Mouse (Mus musculus) left cerebral cortex, postnatal 10 days (tissue): ENCODE data around the gene Nrp1. TPM values are rescaled to one million over a fixed set of nuclear protein-coding genes. Genes with fewer than 3 reads are reported as not detected.

Experiments
- DNase-seq, 2 experiments: peaks; one replicate each; pipeline ENCODE4 v3.0.0; 2021 to 2022; ENCODE audit warnings: low spot score in 2 of 2, mixed read lengths in 1 of 2; ENCODE audit errors: extremely low spot score in 1 of 2
- intact Hi-C: fragments of 180-260 bp; cut with DNase I; formaldehyde crosslinking; loops from one replicate; pipeline ENCODE4 v1.15.1; 2025
- total RNA-seq, 2 experiments: library from RNA; stranded (reverse); gene quantifications; 2 replicates each; pipeline ENCODE4 v1.2.3; 2021

Gene Nrp1
- 10 to 100 TPM; 33.7 to 35.3 TPM for total RNA-seq

DNA sequence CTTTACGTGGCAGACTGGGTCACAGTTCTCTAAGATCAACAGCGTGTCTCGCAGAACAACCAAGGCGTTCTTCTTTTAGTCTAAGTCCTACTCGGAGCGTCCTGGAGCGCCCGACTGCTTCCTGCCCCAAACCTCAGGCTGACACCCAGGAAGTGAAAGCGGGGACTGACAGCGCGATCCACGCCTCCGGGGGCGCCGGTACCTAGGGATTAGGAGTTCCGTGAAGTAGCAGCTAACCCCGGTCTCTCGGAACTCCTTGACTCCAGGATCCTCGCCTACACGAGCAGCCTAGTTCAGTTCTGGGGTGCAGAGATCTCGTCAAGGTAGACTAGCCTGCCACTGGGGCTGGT is at the start of gene Nrp1:
Nrp1 (plus strand) TSS at position 199 of the 350 bp plus-strand sequence.
- peak; percentile 40 to 60 for DNase-seq
- intact Hi-C loops, result loop anchor here (5.0 to 10.0 kb wide), 2 partner anchors 286 to 1024 kb away; no protein-coding TSS in a partner anchor

DNA sequence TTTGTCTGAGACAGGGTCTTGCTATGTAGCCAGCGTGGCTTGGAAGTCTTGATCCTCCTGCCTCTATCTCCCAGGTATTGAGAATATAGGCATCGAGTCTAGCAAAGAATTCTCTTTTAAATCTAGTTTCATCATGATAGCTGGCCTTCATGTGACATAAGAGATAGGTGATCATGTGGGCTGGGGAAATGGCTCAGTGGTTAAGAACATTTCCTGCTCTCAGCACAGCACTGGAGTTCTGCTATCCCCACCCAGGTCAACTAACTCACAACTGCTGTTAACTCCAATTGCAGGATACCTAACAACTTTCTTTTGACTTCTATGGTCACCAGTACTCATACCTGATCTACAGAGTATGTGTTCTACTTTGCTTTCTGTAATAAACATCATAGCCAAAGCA is 37.6 kb upstream of the Nrp1 start:
- DNase-seq, result no peak
- intact Hi-C loops, result no loop called here

- no peak for DNase-seq
- intact Hi-C loops, result no loop called here
Observed at GRCm38 (mm10) chr8:128327281-128327680, 31.1 kb upstream of the Nrp1 start.

- no peak for DNase-seq
- intact Hi-C loops, result no loop called here
Observed at GRCm38 (mm10) chr8:128327922-128328321, 30.5 kb upstream of the Nrp1 start.

DNA sequence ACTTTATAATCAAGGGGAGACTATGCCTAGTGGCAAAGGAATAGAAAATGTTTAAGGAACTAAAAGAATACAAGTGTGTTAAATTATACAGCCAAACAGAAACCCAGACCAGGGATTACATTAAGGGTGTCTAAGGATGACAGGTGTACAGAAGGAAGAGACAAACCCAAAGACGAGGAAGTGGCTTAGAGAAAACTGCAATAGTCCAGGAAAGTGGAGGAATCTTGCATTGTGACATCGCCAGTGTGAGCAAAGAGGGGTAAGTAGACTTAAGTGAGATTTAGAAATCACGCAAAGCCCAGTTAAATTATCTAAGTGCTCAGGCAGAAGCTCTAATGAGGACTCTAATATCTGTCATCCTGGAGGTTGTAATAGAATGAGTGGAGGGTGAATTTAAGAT is 28.9 kb upstream of the Nrp1 start:
- intact Hi-C loops, result no loop called here
- no peak for DNase-seq

- intact Hi-C loops, result no loop called here
- DNase-seq, result no peak
Observed at GRCm38 (mm10) chr8:128335976-128336375, 22.4 kb upstream of the Nrp1 start.

DNA sequence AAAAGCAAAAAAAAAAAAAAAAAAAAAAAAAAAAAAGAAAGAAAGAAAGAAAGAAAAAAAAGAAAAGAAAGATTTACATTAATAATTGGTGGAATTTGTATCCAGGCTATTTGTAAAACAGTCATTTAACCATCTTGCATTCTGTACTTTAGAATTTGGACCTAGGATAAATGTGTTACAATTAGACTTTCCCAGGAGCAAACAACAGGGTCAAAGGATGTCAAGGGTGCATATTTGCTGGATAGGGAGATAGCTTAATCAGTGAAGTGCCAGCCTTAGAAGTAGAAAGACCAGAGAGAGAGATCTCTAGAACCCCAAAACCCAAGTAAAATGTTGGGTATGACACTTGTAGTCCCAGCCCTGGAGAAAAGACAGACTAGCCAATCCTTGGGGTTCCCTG is 19.5 kb upstream of the Nrp1 start:
- intact Hi-C loops, result no loop called here
- DNase-seq, result no peak

DNA sequence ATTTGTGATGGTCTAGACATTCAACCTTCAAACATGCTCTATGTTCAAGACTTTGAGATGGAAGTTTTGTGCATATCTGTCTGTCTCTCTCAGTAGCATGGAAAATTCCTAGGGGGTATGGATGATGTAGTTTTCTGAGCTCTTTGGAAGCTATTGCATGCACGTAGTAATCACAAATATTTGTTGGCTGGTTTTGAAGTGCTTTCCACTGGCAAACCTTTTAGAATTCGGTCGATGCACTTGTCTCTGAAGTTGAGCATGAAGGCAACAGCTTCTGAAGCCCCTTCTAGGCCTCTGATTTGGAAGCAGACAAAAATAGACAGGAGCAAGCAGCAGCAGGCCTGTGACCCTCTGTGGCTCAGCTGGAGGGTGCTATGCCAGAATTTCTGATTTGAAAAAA is 18.9 kb upstream of the Nrp1 start:
- no peak for DNase-seq
- intact Hi-C loops, result no loop called here

GRCm38 (mm10) chr8:128350405-128350804 is 8.0 kb upstream of the Nrp1 start:
- intact Hi-C loops, result loop anchor here (10.0 kb wide), 1 partner anchor 1016 kb away; no protein-coding TSS in a partner anchor
- no peak for DNase-seq

DNA sequence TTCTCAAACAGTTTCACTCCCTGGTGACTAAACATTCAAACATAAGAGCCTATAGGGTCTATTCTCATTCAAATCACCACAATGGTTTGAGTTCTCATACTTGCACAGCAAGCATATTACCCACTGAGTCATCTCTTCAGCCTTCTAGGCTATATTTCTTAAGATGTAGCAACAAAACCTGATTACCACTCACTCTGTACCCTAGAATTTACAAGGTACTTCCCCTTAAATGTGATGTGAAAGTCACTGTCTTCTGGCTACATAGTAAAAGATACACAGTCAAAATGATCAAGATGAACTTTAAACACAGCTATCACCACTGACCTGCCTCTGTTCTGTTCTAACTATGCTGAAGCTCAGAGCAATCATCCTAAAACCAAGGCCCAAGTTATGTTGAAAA is 7.2 kb upstream of the Nrp1 start:
- intact Hi-C loops, result loop anchor here (10.0 kb wide), 1 partner anchor 1016 kb away; no protein-coding TSS in a partner anchor

DNA sequence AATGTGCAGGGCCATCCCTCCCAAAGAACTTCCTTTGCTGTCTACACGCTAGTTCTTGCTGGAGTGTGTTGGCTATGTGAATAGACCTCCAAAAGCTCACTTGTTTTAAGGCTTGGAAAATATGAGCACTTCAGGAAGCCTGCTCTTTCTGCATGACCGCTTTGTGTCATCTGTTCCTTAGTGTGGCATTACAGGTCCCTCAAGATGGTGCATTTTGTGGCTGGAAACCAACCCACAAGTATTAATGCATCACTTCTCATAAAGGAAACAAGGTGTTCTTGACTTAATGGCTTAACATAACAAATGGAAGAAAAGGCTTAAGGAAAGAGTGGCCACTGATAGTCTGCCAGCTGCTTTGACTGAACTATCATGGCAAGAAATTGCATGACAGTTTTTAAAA is 5.6 kb upstream of the Nrp1 start:
- intact Hi-C loops, result loop anchor here (10.0 kb wide), 1 partner anchor 1018 kb away; no protein-coding TSS in a partner anchor
- DNase-seq, result no peak

More for the DNA sequence above, 7.2 kb upstream of the Nrp1 start:
- no peak for DNase-seq

DNA sequence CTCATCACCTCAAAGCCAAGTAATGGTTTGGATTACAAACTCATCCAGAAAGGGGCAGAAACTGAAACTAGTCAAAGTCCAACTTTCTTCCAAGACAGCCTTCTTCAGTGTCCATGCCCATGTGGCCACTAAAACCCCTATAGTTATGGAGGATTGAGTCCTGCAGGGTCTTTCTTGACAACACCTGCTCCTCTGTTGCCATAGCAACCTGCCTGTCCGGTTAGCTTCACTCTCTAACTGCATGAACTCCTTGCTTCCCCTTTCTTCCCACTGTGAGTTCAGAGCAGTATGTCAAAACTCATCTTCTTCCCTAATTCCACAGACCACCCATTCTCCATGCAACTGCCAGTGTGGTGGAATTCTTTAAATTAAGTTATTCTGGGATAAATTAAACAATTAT is 4.4 kb upstream of the Nrp1 start:
- no peak for DNase-seq
- intact Hi-C loops, result loop anchor here (10.0 kb wide), 1 partner anchor 1019 kb away; no protein-coding TSS in a partner anchor

GRCm38 (mm10) chr8:128355091-128355490 is 3.3 kb upstream of the Nrp1 start:
- DNase-seq, result no peak
- intact Hi-C loops, result loop anchor here (5.0 to 10.0 kb wide), 2 partner anchors 283 to 1020 kb away; no protein-coding TSS in a partner anchor

DNA sequence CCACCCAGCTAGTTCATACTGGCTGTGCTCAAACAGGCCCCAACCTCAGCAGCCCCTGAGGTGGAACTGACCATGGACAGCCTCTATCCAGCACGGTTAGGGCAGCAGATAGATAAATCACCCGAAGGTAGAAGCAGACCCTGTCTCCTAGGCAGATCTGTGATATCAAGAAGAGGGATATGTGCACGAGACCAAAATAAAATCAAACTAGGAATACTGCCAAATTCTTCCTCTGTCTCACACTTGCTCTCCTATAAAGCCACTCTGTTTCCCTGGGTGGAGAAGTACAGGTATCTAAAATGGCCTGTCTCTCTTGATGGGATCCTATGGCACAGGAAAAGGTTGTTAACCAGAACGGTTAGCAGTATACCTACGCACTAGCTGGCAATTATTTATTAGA is 2.2 kb upstream of the Nrp1 start:
- intact Hi-C loops, result loop anchor here (5.0 to 10.0 kb wide), 2 partner anchors 284 to 1021 kb away; no protein-coding TSS in a partner anchor
- no peak for DNase-seq

- peak; percentile 72 to 90 for DNase-seq
- intact Hi-C loops, result loop anchor here (5.0 to 10.0 kb wide), 2 partner anchors 285 to 1022 kb away; no protein-coding TSS in a partner anchor
Observed at GRCm38 (mm10) chr8:128356796-128357539, 1.4 kb upstream of the Nrp1 start.

- intact Hi-C loops, result loop anchor here (5.0 to 10.0 kb wide), 2 partner anchors 285 to 1023 kb away; no protein-coding TSS in a partner anchor
- peak; percentile 72 to 78 for DNase-seq
Observed at GRCm38 (mm10) chr8:128357540-128358405, 631 bp upstream of the Nrp1 start.

DNA sequence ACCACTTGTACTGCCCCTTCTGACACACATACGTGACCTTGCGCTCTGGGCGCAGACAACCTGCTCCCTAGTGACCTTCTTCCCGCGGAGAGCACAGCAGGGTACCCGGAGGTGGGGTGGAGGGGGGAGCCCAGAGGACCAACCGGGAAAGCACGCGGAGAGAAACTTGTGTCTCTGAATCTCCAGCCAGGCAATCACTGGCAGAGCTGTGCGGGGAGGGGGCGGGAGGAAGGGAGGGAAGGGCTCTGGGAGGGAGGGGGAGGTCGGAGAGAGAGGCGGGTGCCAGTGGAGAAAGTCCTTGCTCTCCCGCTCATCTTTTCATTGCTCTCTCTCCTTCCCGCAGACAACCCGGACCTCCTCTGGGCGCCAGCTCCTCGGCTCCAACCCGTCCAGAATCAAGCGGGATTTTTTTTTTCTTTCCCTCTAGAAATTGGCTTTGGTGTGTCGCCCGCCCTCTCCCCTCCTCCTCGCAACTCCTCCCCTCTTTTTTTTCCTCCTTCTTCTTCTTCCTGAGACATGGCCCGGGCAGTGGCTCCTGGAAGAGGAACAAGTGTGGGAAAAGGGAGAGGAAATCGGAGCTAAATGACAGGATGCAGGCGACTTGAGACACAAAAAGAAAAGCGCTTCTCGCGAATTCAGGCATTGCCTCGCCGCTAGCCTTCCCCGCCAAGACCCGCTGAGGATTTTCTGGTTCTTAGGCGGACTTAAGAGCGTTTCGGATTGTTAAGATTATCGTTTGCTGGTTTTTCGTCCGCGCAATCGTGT is 534 bp downstream of the Nrp1 start:
- DNase-seq, result peak; percentile 55 to 71
- intact Hi-C loops, result loop anchor here (5.0 to 10.0 kb wide), 2 partner anchors 287 to 1024 kb away; no protein-coding TSS in a partner anchor

- peak in 1 of 2 experiments; percentile 67 for DNase-seq
- intact Hi-C loops, result loop anchor here (5.0 to 10.0 kb wide), 3 partner anchors 287 to 1025 kb away; no protein-coding TSS in a partner anchor
Observed at GRCm38 (mm10) chr8:128359521-128360318, 1.3 kb downstream of the Nrp1 start.
